Mouse (Mus musculus) hindbrain, embryonic 14.5 days (tissue): Measurements from ENCODE around the gene Pikfyve. TPM values are rescaled to one million over a fixed set of nuclear protein-coding genes. Genes with fewer than 3 reads are reported as not detected.

Source experiments
- ATAC-seq: fragments of 200-750 bp; cut with Nextera tagmentation; 2 replicates; pipeline ENCODE4 v1.8.0; 2017; ENCODE audit warnings: moderate number of reproducible peaks, mild to moderate bottlenecking, moderate TSS enrichment, moderate library complexity; ENCODE audit not compliant: low FRiP score
- DNase-seq: peaks from one replicate; pipeline ENCODE4 v3.0.0-alpha.2; 2015; ENCODE audit warnings: low spot score
- H3K27ac ChIP-seq: fragments of 300-500 bp; sonication (generic); 2 replicates; pipeline ENCODE4 v1.5.1; 2014; ENCODE audit warnings: mild to moderate bottlenecking, moderate library complexity
- H3K27me3 ChIP-seq: fragments of 300-500 bp; sonication (generic); 2 replicates; pipeline ENCODE4 v1.6.1; 2014; ENCODE audit warnings: mild to moderate bottlenecking, low read length, mixed read lengths; ENCODE audit not compliant: control insufficient read depth, insufficient read depth
- H3K36me3 ChIP-seq: fragments of 300-500 bp; sonication (generic); replicated peaks from 2 replicates; pipeline ENCODE4 v1.6.1; 2014; ENCODE audit not compliant: control insufficient read depth, insufficient read depth
- H3K4me1 ChIP-seq: fragments of 300-500 bp; sonication (generic); replicated peaks from 2 replicates; pipeline ENCODE4 v1.6.1; 2014; ENCODE audit warnings: antibody characterized with exemption, low read length, mixed read lengths; ENCODE audit not compliant: control insufficient read depth, insufficient read depth
- H3K4me2 ChIP-seq: fragments of 300-500 bp; sonication (generic); replicated peaks from 2 replicates; pipeline ENCODE4 v1.6.1; 2014; ENCODE audit warnings: mild to moderate bottlenecking, moderate library complexity
- H3K4me3 ChIP-seq: fragments of 300-500 bp; sonication (generic); replicated peaks from 2 replicates; pipeline ENCODE4 v1.5.1; 2014; ENCODE audit warnings: mild to moderate bottlenecking, low read length
- H3K9ac ChIP-seq: fragments of 300-500 bp; sonication (generic); 2 replicates; pipeline ENCODE4 v1.6.1; 2014
- H3K9me3 ChIP-seq: fragments of 300-500 bp; sonication (generic); 2 replicates; pipeline ENCODE4 v1.6.1; 2016; ENCODE audit warnings: low read length; ENCODE audit not compliant: control insufficient read depth
- WGBS: fragments of 180-500 bp; shearing (Covaris S2); extraction: QIAGEN DNeasy Blood & Tissue Kit; methylation state at CpG from one replicate; pipeline ENCODE4 v1.1.7; 2014; 5-methylcytosine and 5-hydroxymethylcytosine counted together
- polyA plus RNA-seq: library from polyadenylated mRNA; unstranded; fragments of >200 nt; fragmentation: Nextera tagmentation; extraction: Ambion mirVana; gene quantifications from 2 replicates; pipeline ENCODE4 v1.2.1, GENCODE M21; 2014

Pikfyve gene
- 17.3 and 20.7 TPM in 2 replicates for polyA plus RNA-seq

DNA sequence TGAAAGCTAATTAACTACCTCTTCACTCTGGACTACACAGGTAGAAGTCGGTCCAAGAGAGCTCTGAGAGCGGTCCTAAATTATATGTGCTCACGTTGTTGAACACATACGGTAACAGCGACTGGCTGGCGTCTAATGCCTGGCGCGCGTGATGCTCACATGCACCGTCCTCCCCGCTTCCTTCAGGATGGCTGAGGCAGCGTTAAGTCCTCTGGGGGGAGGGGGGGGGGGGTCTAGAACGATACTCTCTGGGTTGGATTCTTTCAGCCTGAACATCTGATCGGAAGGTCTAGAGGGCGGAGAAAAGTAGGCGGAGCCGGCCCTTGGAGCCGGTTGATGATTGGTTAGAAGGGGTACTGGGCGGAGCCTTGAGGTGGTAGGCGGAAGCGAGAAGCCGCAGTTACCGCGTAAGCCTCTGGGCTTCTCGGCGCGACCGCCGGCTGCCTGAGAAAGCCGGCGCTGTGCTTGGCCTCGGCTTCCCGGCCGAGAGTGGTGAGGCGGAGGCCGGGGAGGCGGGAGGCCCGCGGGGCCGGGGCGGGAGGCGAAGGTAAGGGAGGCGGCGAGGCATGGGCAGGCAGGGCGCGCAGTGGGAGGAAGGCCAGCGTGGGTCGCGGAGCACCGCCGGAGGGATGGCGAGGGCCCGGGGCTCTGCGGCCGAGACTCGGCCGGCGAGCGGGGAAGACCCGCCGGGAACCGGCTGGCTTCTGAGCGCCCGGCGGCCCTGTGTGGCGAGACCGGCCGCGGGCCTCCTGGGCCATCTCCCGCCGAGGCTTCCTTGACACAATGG, at the start of gene Pikfyve, which contains the start of gene Idh1:
TSS of gene Pikfyve (plus strand) at position 397 of the 787 bp plus-strand sequence.
TSS of gene Idh1 (minus strand) at position 214 of the 787 bp plus-strand sequence.
- peak within 1 kb of the TSS; percentile 94 for H3K4me2 ChIP-seq
- H3K9me3 ChIP-seq = no peaks in the 10 kb centered on the region
- H3K9ac ChIP-seq = peak within 1 kb of the TSS; percentile 83
- H3K27ac ChIP-seq = peak within 1 kb of the TSS; percentile 88
- DNase-seq = peak; percentile 98
- peaks cover 20% of the 10 kb centered on the region for H3K4me1 ChIP-seq
- no peaks in the 10 kb centered on the region for H3K27me3 ChIP-seq
- peak within 1 kb of the TSS; percentile 98 for H3K4me3 ChIP-seq
- ATAC-seq = peak; percentile 100
- WGBS = under 1% methylated on average over 69 of the region's 71 CpGs
- H3K36me3 ChIP-seq = peaks cover 6% of the 10 kb centered on the region; the same call in 1 of the 2 replicates

- H3K27me3 ChIP-seq = no peaks in the 10 kb centered on the region
- H3K9ac ChIP-seq = no peak overlapping the region
- no peak for ATAC-seq
Measured at GRCm38 (mm10) chr1:65137560-65137959, 48.9 kb upstream of the Pikfyve start.

GRCm38 (mm10) chr1:65144783-65145182, 41.7 kb upstream of the Pikfyve start:
- ATAC-seq = no peak
- Histone ChIP-seq H3K4me1 (no peaks in the 10 kb centered on the region), H3K36me3 (no peaks in the 10 kb centered on the region), H3K27ac (no peak overlapping the region), H3K27me3 (no peaks in the 10 kb centered on the region), H3K9ac (no peak overlapping the region), H3K4me3 (no peak overlapping the region), H3K9me3 (0 out of 2 replicates have a peak, but pooled peaks cover 3% of the 10 kb centered on the region), H3K4me2 (no peak overlapping the region)
- no peak for DNase-seq
- WGBS = 90% methylated on average over 2 of the region's 2 CpGs

More at GRCm38 (mm10) chr1:65137560-65137959, 48.9 kb upstream of the Pikfyve start:
- no peak for DNase-seq
- no peak overlapping the region for H3K4me2 ChIP-seq
- no peaks in the 10 kb centered on the region for H3K4me1 ChIP-seq
- 0 out of 2 replicates have a peak, but pooled peaks cover 3% of the 10 kb centered on the region for H3K9me3 ChIP-seq
- H3K27ac ChIP-seq = no peak overlapping the region
- 88% methylated on average over 6 of the region's 6 CpGs for WGBS
- H3K4me3 ChIP-seq = no peak overlapping the region
- no peaks in the 10 kb centered on the region for H3K36me3 ChIP-seq

DNA sequence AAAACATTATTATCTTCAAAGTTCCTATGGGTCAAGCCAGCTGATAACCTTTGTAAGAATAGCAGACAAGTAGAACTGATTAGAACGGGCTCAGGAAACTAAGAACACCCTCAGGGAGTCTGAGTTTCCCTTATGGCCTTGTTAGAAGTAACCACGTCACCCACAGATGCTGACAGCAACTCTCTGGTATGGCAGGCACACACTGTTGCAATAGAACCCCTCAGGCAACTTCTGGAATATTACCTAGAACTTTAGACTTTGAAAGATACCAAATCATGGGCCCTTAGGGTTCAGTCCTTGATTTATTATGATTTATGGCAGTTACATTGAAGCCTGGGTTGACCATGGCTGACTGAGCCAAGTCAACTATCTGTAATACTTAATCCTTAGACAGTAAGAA, 39.9 kb upstream of the Pikfyve start:
- H3K27me3 ChIP-seq = no peaks in the 10 kb centered on the region
- H3K4me1 ChIP-seq = no peaks in the 10 kb centered on the region
- H3K4me3 ChIP-seq = no peak overlapping the region
- DNase-seq = no peak
- H3K36me3 ChIP-seq = no peaks in the 10 kb centered on the region
- whole genome bisulfite sequencing = 79% methylated on average over 2 of the region's 2 CpGs
- no peak overlapping the region for H3K27ac ChIP-seq
- ATAC-seq = no peak
- no peak overlapping the region for H3K4me2 ChIP-seq
- H3K9me3 ChIP-seq = 0 out of 2 replicates have a peak, but pooled peaks cover 3% of the 10 kb centered on the region
- no peak overlapping the region for H3K9ac ChIP-seq

DNA sequence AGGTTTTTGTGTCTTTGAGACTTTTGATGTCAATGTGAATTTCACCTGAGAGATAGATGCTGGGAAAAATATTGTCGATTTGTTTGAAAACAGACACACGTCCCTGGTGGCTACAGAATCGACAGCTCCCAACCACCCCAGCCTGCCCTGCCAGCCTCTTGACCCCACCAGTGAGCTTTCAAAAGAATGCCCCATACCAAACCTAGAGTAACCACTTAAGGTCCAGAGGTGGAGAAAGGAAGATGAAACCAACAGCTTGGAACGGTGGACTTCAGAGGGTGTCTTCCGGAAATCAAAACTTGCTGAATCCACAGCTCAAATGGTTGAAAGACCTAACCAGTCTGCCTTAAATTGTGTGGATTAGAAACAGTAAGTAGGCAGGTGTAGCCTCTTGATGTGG, 39.2 kb upstream of the Pikfyve start:
- no peak overlapping the region for H3K4me3 ChIP-seq
- H3K36me3 ChIP-seq = no peaks in the 10 kb centered on the region
- ATAC-seq (no peak), DNase-seq (no peak)
- H3K9me3 ChIP-seq = no peaks in the 10 kb centered on the region
- H3K4me2 ChIP-seq = no peak overlapping the region
- H3K9ac ChIP-seq = no peak overlapping the region
- no peak overlapping the region for H3K27ac ChIP-seq
- 95% methylated on average over 5 of the region's 5 CpGs for WGBS
- no peaks in the 10 kb centered on the region for H3K27me3 ChIP-seq
- no peaks in the 10 kb centered on the region for H3K4me1 ChIP-seq

DNA sequence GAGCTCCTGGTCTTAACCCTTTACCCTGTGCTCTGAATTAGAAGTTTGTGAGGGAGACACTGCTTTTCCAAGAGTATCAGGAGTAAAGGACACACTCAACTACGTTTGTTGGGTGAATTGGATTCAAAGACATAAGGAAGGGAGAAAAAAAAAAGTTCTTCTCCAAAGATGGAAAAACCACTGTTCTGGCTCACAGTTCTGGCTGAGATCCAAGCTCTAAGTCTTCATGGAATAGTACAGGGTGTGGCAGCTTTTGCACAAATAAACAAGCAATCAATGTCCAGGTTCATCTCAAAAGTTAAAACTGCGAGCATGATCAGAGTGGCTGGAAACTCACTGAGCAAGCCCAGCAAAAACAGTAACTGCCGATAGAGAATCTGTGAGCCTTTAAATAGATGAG, 38.5 kb upstream of the Pikfyve start:
- Histone ChIP-seq H3K4me1 (no peaks in the 10 kb centered on the region), H3K27ac (no peak overlapping the region), H3K4me2 (no peak overlapping the region), H3K36me3 (no peaks in the 10 kb centered on the region), H3K27me3 (no peaks in the 10 kb centered on the region), H3K9ac (no peak overlapping the region), H3K4me3 (no peak overlapping the region), H3K9me3 (no peaks in the 10 kb centered on the region)
- no peak for DNase-seq
- ATAC-seq = no peak
- WGBS = 81% methylated on average over 3 of the region's 3 CpGs

GRCm38 (mm10) chr1:65154814-65155213, 31.7 kb upstream of the Pikfyve start:
- peaks cover 31% of the 10 kb centered on the region for H3K36me3 ChIP-seq
- DNase-seq (no peak), ATAC-seq (no peak)
- H3K4me2 ChIP-seq = no peak overlapping the region
- H3K27me3 ChIP-seq = no peaks in the 10 kb centered on the region
- H3K9ac ChIP-seq = no peak overlapping the region
- no peaks in the 10 kb centered on the region for H3K9me3 ChIP-seq
- H3K4me1 ChIP-seq = no peaks in the 10 kb centered on the region
- no peak overlapping the region for H3K4me3 ChIP-seq
- H3K27ac ChIP-seq = no peak overlapping the region

GRCm38 (mm10) chr1:65156111-65156510, 30.4 kb upstream of the Pikfyve start:
- ATAC-seq = no peak
- Histone ChIP-seq H3K9ac (no peak overlapping the region), H3K9me3 (no peaks in the 10 kb centered on the region), H3K27me3 (no peaks in the 10 kb centered on the region), H3K36me3 (peaks cover 44% of the 10 kb centered on the region), H3K4me2 (no peak overlapping the region), H3K27ac (no peak overlapping the region), H3K4me1 (no peaks in the 10 kb centered on the region), H3K4me3 (no peak overlapping the region)
- no peak for DNase-seq
- WGBS = 97% methylated on average over 5 of the region's 5 CpGs

GRCm38 (mm10) chr1:65162210-65162609, 24.3 kb upstream of the Pikfyve start:
- no peaks in the 10 kb centered on the region for H3K27me3 ChIP-seq
- no peak overlapping the region for H3K9ac ChIP-seq
- 100% methylated on average over 1 of the region's 1 CpGs for WGBS
- no peak for DNase-seq
- H3K9me3 ChIP-seq = no peaks in the 10 kb centered on the region
- no peak for ATAC-seq
- H3K4me3 ChIP-seq = no peak overlapping the region
- H3K4me1 ChIP-seq = no peaks in the 10 kb centered on the region
- no peak overlapping the region for H3K27ac ChIP-seq
- peaks cover 98% of the 10 kb centered on the region for H3K36me3 ChIP-seq
- no peak overlapping the region for H3K4me2 ChIP-seq
